Mouse (Mus musculus) myocyte (in vitro differentiated cells): ENCODE measurements around the gene Jade2. TPM values are rescaled to one million over a fixed set of nuclear protein-coding genes. Genes with fewer than 3 reads are reported as not detected.
A peak's percentile ranks its signal among the peaks of the same experiment; 100 is the strongest.

Experiments
- H3K27me3 ChIP-seq: one replicate; pipeline ENCODE4 v1.6.1; 2011; ENCODE audit not compliant: control insufficient read depth, insufficient read depth, insufficient read length
- H3K36me3 ChIP-seq: one replicate; pipeline ENCODE4 v1.6.1; 2011; ENCODE audit not compliant: control insufficient read depth, insufficient read depth
- H3K4me2 ChIP-seq: one replicate; pipeline ENCODE4 v1.6.1; 2011; ENCODE audit warnings: low read depth, control low read depth
- H3K4me3 ChIP-seq: one replicate; pipeline ENCODE4 v1.5.1; 2011; ENCODE audit warnings: mild to moderate bottlenecking, control low read depth, moderate library complexity
- H3K79me2 ChIP-seq: one replicate; pipeline ENCODE4 v1.6.1; 2011; ENCODE audit not compliant: control insufficient read depth, insufficient read depth
- H3ac ChIP-seq: one replicate; pipeline ENCODE4 v1.6.1; 2011; ENCODE audit not compliant: control insufficient read depth, insufficient read length
- CEBPB ChIP-seq: IDR thresholded peaks from 2 replicates; pipeline ENCODE4 v1.6.1; 2011; ENCODE audit warnings: mild to moderate bottlenecking, moderate library complexity; ENCODE audit not compliant: poor library complexity, insufficient read depth, severe bottlenecking
- E2F4 ChIP-seq: IDR thresholded peaks from one replicate; pipeline ENCODE4 v1.6.1; 2011; ENCODE audit warnings: mild to moderate bottlenecking, control low read depth, moderate library complexity; ENCODE audit not compliant: insufficient read depth
- MAX ChIP-seq: IDR thresholded peaks from one replicate; pipeline ENCODE4 v1.6.1; 2011; ENCODE audit warnings: low read depth, mild to moderate bottlenecking, control low read depth
- MYOD1 ChIP-seq, 3 experiments: IDR thresholded peaks; one replicate each; pipeline ENCODE4 v1.6.1; 2011; ENCODE audit warnings: control low read depth in 2 of 3, low read depth in 2 of 3, mild to moderate bottlenecking in 2 of 3, moderate library complexity in 1 of 3; ENCODE audit not compliant: insufficient read length in 2 of 3, control insufficient read depth in 1 of 3
- MYOG ChIP-seq, 3 experiments: IDR thresholded peaks; one replicate each; pipeline ENCODE4 v1.6.1; 2011; ENCODE audit warnings: control low read depth in 2 of 3, low read depth in 2 of 3, mild to moderate bottlenecking in 2 of 3; ENCODE audit not compliant: insufficient read length in 2 of 3, control insufficient read depth in 1 of 3, insufficient read depth in 1 of 3
- POLR2A ChIP-seq: IDR thresholded peaks from one replicate; pipeline ENCODE4 v1.6.1; 2011; ENCODE audit warnings: low read depth, mild to moderate bottlenecking, control low read depth, moderate library complexity; ENCODE audit not compliant: insufficient read length
- POLR2AphosphoS2 ChIP-seq: IDR thresholded peaks from one replicate; pipeline ENCODE4 v1.6.1; 2011; ENCODE audit warnings: low read depth, control low read depth; ENCODE audit not compliant: insufficient read length
- REST ChIP-seq: IDR thresholded peaks from one replicate; pipeline ENCODE4 v1.6.1; 2011; ENCODE audit warnings: mild to moderate bottlenecking, control low read depth, moderate library complexity; ENCODE audit not compliant: insufficient read depth, insufficient read length
- SRF ChIP-seq: IDR thresholded peaks from one replicate; pipeline ENCODE4 v1.6.1; 2011; ENCODE audit warnings: low read depth; ENCODE audit not compliant: control insufficient read depth, insufficient read length
- TCF12 ChIP-seq: IDR thresholded peaks from one replicate; pipeline ENCODE4 v1.6.1; 2011; ENCODE audit warnings: mild to moderate bottlenecking, control low read depth; ENCODE audit not compliant: poor library complexity, insufficient read depth, severe bottlenecking
- TCF3 ChIP-seq: IDR thresholded peaks from one replicate; pipeline ENCODE4 v1.6.1; 2011; ENCODE audit warnings: low read depth, control low read depth; ENCODE audit not compliant: insufficient read length
- USF1 ChIP-seq: IDR thresholded peaks from one replicate; pipeline ENCODE4 v1.6.1; 2011; ENCODE audit warnings: low read depth, mild to moderate bottlenecking, control low read depth, moderate library complexity
- polyA plus RNA-seq: library from polyadenylated mRNA; unstranded; fragments of >200 nt; fragmentation: generic; extraction: Trizol; gene quantifications from one replicate; pipeline ENCODE4 v1.2.1, GENCODE M21; 2012; ENCODE audit warnings: missing spikeins

The Jade2 gene
- polyA plus RNA-seq, 1 experiment = 2.6 TPM

DNA sequence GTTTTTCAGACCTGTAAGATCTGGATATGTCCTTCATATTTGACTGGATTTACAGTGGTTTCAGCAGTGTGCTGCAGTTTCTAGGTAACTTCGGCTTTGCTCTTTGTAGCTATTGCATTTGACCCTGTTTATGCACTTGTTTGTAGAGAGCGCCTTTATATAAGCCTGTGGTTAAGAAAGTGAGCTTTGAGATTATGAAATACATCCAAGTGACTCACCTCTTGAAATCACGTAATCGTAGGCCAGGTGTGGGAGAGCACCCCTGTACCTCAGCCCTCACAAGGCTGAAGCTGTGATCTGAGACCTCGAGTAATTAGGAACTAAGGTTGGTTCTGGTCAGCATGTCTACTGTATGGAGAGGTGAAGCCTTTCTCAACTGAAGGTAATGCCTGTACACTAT lies 80.0 kb downstream of the Jade2 start:
- H3ac ChIP-seq = no peak overlapping the region
- peaks cover 26% of the 10 kb centered on the region for H3K79me2 ChIP-seq
- peaks cover 30% of the 10 kb centered on the region for H3K36me3 ChIP-seq
- H3K27me3 ChIP-seq = no peaks in the 10 kb centered on the region
- no peak overlapping the region for H3K4me2 ChIP-seq
- TF ChIP-seq TCF12 = no peak
- no peak for TF ChIP-seq POLR2A
- TF ChIP-seq POLR2AphosphoS2 = no peak
- no peak for TF ChIP-seq MAX
- no peak for TF ChIP-seq REST
- TF ChIP-seq TCF3 = no peak
- no peak for TF ChIP-seq MYOD1 (IDR thresholded peaks at IDR 0.05; ENCODE audit: control insufficient read depth in 1 of 3, insufficient read length in 2 of 3, low read depth in 2 of 3)
- TF ChIP-seq E2F4 = no peak
- no peak for TF ChIP-seq CEBPB
- TF ChIP-seq USF1 = no peak
- no peak for TF ChIP-seq SRF
- TF ChIP-seq MYOG (IDR thresholded peaks at IDR 0.05; ENCODE audit: control insufficient read depth in 1 of 3, insufficient read depth in 1 of 3, insufficient read length in 2 of 3, low read depth in 2 of 3) = no peak
- no peak overlapping the region for H3K4me3 ChIP-seq

DNA sequence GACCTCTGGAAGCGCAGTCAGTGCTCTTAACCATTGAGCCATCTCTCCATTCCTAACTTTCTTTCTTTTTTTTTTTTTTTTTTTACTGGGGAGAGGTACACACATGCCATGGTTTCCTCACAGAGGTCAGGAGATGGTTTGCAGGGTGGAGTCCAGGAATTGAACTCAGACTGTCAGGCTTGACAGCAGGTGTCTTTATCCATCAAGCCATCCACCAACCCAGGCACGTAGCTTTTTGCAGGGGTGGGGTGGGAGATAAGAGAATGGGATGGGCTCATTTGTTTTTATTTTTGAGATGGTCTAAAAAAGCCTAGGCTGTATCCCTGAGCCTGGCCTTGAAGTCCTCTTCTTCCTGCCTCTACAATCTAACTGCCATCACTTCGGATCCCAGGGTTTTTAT lies 81.9 kb downstream of the Jade2 start:
- TF ChIP-seq TCF12 = no peak
- no peak for TF ChIP-seq POLR2A
- no peak for TF ChIP-seq CEBPB
- no peak for TF ChIP-seq USF1
- no peak for TF ChIP-seq MYOD1 (IDR thresholded peaks at IDR 0.05; ENCODE audit: control insufficient read depth in 1 of 3, insufficient read length in 2 of 3, low read depth in 2 of 3)
- no peak for TF ChIP-seq REST
- TF ChIP-seq POLR2AphosphoS2 = no peak
- Histone ChIP-seq H3ac (no peak overlapping the region), H3K79me2 (peaks cover 45% of the 10 kb centered on the region), H3K27me3 (no peaks in the 10 kb centered on the region), H3K4me3 (no peak overlapping the region), H3K4me2 (no peak overlapping the region), H3K36me3 (peaks cover 11% of the 10 kb centered on the region)

- H3ac ChIP-seq = no peak overlapping the region
- H3K4me2 ChIP-seq = no peak overlapping the region
- peaks cover 96% of the 10 kb centered on the region for H3K79me2 ChIP-seq
- TF ChIP-seq SRF (no peak), MYOD1 (IDR thresholded peaks at IDR 0.05; ENCODE audit: control insufficient read depth in 1 of 3, insufficient read length in 2 of 3, low read depth in 2 of 3) (no peak), MYOG (IDR thresholded peaks at IDR 0.05; ENCODE audit: control insufficient read depth in 1 of 3, insufficient read depth in 1 of 3, insufficient read length in 2 of 3, low read depth in 2 of 3) (no peak), CEBPB (no peak), USF1 (no peak), POLR2A (no peak)
- H3K36me3 ChIP-seq = no peaks in the 10 kb centered on the region
- H3K4me3 ChIP-seq = no peak overlapping the region
- H3K27me3 ChIP-seq = no peaks in the 10 kb centered on the region
Observed at GRCm38 (mm10) chr11:51768296-51768695, 89.2 kb downstream of the Jade2 start.

GRCm38 (mm10) chr11:51767579-51768220 lies 89.8 kb downstream of the Jade2 start:
- no peak overlapping the region for H3K4me3 ChIP-seq
- TF ChIP-seq SRF (no peak), MYOG (IDR thresholded peaks at IDR 0.05; ENCODE audit: control insufficient read depth in 1 of 3, insufficient read depth in 1 of 3, insufficient read length in 2 of 3, low read depth in 2 of 3) (no peak), POLR2A (no peak), CEBPB (no peak), REST (no peak), E2F4 (no peak), TCF12 (no peak), MYOD1 (IDR thresholded peaks at IDR 0.05; ENCODE audit: control insufficient read depth in 1 of 3, insufficient read length in 2 of 3, low read depth in 2 of 3) (no peak), MAX (no peak), POLR2AphosphoS2 (no peak), TCF3 (no peak)
- H3K79me2 ChIP-seq = peaks cover 90% of the 10 kb centered on the region
- H3K4me2 ChIP-seq = no peak overlapping the region
- H3K36me3 ChIP-seq = no peaks in the 10 kb centered on the region
- no peak overlapping the region for H3ac ChIP-seq
- no peaks in the 10 kb centered on the region for H3K27me3 ChIP-seq

DNA sequence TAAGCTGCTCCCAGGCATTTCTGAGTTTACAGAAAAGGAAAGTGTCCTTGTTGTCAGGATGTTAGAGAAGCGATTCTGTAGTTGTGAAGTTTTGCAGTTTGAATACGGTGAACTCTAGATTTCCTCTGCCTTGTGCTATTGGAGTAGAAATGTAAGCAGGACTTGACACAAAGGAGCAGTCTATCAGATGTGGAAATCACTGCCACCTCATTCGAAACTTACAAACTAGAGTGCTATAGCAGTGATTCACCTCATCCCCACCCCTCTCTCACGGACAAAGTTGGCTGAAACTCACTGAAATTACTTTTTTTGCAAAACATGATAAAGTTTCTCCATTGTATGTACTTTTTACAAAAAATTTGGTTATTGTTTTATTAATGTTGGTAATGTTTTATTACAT lies 92.6 kb downstream of the Jade2 start:
- Histone ChIP-seq H3K79me2 (peaks cover 63% of the 10 kb centered on the region), H3K27me3 (no peaks in the 10 kb centered on the region), H3ac (no peak overlapping the region), H3K36me3 (no peaks in the 10 kb centered on the region), H3K4me2 (peak overlapping the region; percentile 98), H3K4me3 (peak overlapping the region; percentile 96)
- no peak for TF ChIP-seq REST
- TF ChIP-seq MYOG (IDR thresholded peaks at IDR 0.05; ENCODE audit: control insufficient read depth in 1 of 3, insufficient read depth in 1 of 3, insufficient read length in 2 of 3, low read depth in 2 of 3) = no peak
- TF ChIP-seq USF1 = no peak
- TF ChIP-seq E2F4 = no peak
- no peak for TF ChIP-seq CEBPB
- no peak for TF ChIP-seq TCF12
- no peak for TF ChIP-seq MYOD1 (IDR thresholded peaks at IDR 0.05; ENCODE audit: control insufficient read depth in 1 of 3, insufficient read length in 2 of 3, low read depth in 2 of 3)
- TF ChIP-seq POLR2A = no peak
- no peak for TF ChIP-seq SRF
- TF ChIP-seq MAX = no peak
- no peak for TF ChIP-seq TCF3
- TF ChIP-seq POLR2AphosphoS2 = no peak
